Mouse (Mus musculus) v-Abl transformed pro-B cells (cell line): ENCODE data around the gene Fhod1.

ENCODE experiments used
- in situ Hi-C, 2 experiments: fragments of 400-800 bp; cut with MboI; formaldehyde crosslinking; loops; one replicate each; pipeline ENCODE4 v1.15.1; 2025; ENCODE audit not compliant: unreplicated experiment in 2 of 2

Gene Fhod1

GRCm38 (mm10) chr8:105350186-105350585, 2.4 kb upstream of the Fhod1 start:
- in situ Hi-C loops: no loop called here

- in situ Hi-C loops: loop anchor here (5.0 to 25.0 kb wide), 2 partner anchors 57 to 813 kb away; partner anchors contain the start of genes Pla2g15 (in 1 of the 2) and Slc7a6 (in 1 of the 2)
These were observed 1.5 kb upstream of the Fhod1 start for GRCm38 (mm10) chr8:105349096-105349771.

- in situ Hi-C loops: loop anchor here (5.0 to 25.0 kb wide), 2 partner anchors 56 to 814 kb away; partner anchors contain the start of genes Pla2g15 (in 1 of the 2) and Slc7a6 (in 1 of the 2)
These were observed 820 bp upstream of the Fhod1 start, which contains the start of gene Slc9a5 for GRCm38 (mm10) chr8:105348450-105349095. Gene Slc9a5, plus strand, starts transcription at chr8:105348843.

GRCm38 (mm10) chr8:105346611-105347427, 934 bp downstream of the Fhod1 start:
- in situ Hi-C loops: loop anchor here (5.0 to 25.0 kb wide), 2 partner anchors 55 to 815 kb away; partner anchors contain the start of genes Pla2g15 (in 1 of the 2) and Slc7a6 (in 1 of the 2)

GRCm38 (mm10) chr8:105345061-105345975, 2.4 kb downstream of the Fhod1 start:
- in situ Hi-C loops: loop anchor here (5.0 to 25.0 kb wide), 2 partner anchors 53 to 817 kb away; partner anchors contain the start of genes Pla2g15 (in 1 of the 2) and Slc7a6 (in 1 of the 2)

GRCm38 (mm10) chr8:105343791-105344574, 3.8 kb downstream of the Fhod1 start:
- in situ Hi-C loops: loop anchor here in 1 of 2 experiments (25.0 kb wide), 1 partner anchor 818 kb away; the partner anchor contains the start of genes Pla2g15 and Slc7a6

- in situ Hi-C loops: loop anchor here in 1 of 2 experiments (25.0 kb wide), 1 partner anchor 820 kb away; the partner anchor contains the start of genes Pla2g15 and Slc7a6
These were observed 5.0 kb downstream of the Fhod1 start for GRCm38 (mm10) chr8:105342768-105343167.

GRCm38 (mm10) chr8:105341399-105341798, 6.4 kb downstream of the Fhod1 start:
- in situ Hi-C loops: loop anchor here in 1 of 2 experiments (25.0 kb wide), 1 partner anchor 821 kb away; the partner anchor contains the start of genes Pla2g15 and Slc7a6

- in situ Hi-C loops: loop anchor here in 1 of 2 experiments (25.0 kb wide), 1 partner anchor 822 kb away; the partner anchor contains the start of genes Pla2g15 and Slc7a6
These were observed 7.7 kb downstream of the Fhod1 start for GRCm38 (mm10) chr8:105339886-105340635.

GRCm38 (mm10) chr8:105338992-105339391, 8.8 kb downstream of the Fhod1 start:
- in situ Hi-C loops: loop anchor here in 1 of 2 experiments (25.0 kb wide), 1 partner anchor 823 kb away; the partner anchor contains the start of genes Pla2g15 and Slc7a6

GRCm38 (mm10) chr8:105336373-105337130, 11.2 kb downstream of the Fhod1 start:
- in situ Hi-C loops: loop anchor here in 1 of 2 experiments (25.0 kb wide), 1 partner anchor 826 kb away; the partner anchor contains the start of genes Pla2g15 and Slc7a6

GRCm38 (mm10) chr8:105332523-105332922, 15.2 kb downstream of the Fhod1 start:
- in situ Hi-C loops: loop anchor here in 1 of 2 experiments (25.0 kb wide), 1 partner anchor 830 kb away; the partner anchor contains the start of genes Pla2g15 and Slc7a6

GRCm38 (mm10) chr8:105331931-105332330, 15.8 kb downstream of the Fhod1 start:
- in situ Hi-C loops: loop anchor here in 1 of 2 experiments (25.0 kb wide), 1 partner anchor 830 kb away; the partner anchor contains the start of genes Pla2g15 and Slc7a6

- in situ Hi-C loops: loop anchor here in 1 of 2 experiments (25.0 kb wide), 1 partner anchor 831 kb away; the partner anchor contains the start of genes Pla2g15 and Slc7a6
These were observed 16.3 kb downstream of the Fhod1 start for GRCm38 (mm10) chr8:105331469-105331868.

- in situ Hi-C loops: loop anchor here in 1 of 2 experiments (25.0 kb wide), 1 partner anchor 832 kb away; the partner anchor contains the start of genes Pla2g15 and Slc7a6
These were observed 17.4 kb downstream of the Fhod1 start for GRCm38 (mm10) chr8:105330325-105330724.

- in situ Hi-C loops: loop anchor here in 1 of 2 experiments (25.0 kb wide), 1 partner anchor 835 kb away; the partner anchor contains the start of genes Pla2g15 and Slc7a6
These were observed 20.8 kb downstream of the Fhod1 start for GRCm38 (mm10) chr8:105326968-105327367.
